Mouse (Mus musculus) fat pad, adult 2 months (tissue): ENCODE measurements around the gene Tbc1d16.

ENCODE experiments used
- DNase-seq: peaks from one replicate; pipeline ENCODE4 v3.0.0-alpha.2; 2011; ENCODE audit warnings: low read depth, low spot score; ENCODE audit errors: extremely low read depth

Tbc1d16 gene

DNA sequence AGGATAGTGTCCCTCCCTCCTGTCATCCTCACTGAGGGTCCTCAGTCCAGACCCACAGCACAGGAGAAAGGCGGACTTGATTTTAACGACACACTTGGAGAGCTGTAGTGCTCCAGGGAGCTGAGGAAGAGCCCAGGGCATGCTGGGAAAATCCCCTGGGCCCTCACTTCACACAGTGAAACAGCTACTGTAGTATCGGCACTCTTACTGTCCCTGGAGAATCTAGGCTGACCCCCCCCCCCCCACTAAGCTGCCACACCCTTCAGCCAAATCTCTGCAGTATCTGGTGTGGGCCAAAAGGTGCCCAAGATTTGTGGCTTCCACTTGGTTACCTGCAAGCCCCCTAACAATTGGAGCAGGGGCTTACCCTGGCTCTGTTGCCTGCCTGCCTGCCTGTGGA is 8.7 kb upstream of the Tbc1d16 start:
- no peak for DNase-seq

DNA sequence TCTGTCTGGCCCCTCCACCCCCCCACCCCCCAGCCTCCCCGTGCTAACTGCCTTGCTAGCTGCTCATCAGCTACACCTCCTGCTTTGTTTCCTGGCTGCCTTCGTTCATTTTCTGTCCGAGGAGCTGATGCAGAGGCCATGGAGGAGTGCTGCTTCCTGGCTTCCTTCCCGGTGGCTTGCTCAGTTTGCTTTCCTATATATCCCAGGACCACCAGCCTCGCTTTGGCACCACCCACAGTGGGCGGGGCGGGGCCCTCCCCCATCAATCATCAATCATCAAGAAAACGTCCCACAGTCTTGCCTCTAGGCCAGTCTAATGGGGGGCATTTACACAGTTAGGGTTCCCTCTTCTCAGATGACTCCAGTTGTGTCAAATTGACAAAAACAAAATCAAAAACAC is 8.1 kb upstream of the Tbc1d16 start:
- DNase-seq, result no peak

DNA sequence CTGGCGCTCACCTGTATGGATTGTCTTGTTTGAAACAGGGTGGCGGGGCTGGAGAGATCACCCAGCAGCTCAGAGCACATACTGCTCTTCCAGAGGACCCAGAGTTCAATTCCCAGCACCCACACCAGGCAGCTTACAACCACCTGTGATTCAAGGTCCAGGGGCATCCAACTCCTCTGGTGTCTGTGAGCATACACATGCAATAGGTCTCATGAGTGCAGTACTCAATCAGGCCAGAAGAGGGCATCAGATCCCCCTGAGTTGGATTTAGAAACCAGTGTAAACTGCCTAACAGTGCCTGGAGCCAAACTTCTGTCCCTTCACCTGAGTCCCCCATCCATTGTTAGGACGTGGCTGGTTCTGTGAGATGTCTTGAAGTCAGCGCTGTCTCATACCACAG is 7.3 kb upstream of the Tbc1d16 start:
- DNase-seq, result no peak

DNA sequence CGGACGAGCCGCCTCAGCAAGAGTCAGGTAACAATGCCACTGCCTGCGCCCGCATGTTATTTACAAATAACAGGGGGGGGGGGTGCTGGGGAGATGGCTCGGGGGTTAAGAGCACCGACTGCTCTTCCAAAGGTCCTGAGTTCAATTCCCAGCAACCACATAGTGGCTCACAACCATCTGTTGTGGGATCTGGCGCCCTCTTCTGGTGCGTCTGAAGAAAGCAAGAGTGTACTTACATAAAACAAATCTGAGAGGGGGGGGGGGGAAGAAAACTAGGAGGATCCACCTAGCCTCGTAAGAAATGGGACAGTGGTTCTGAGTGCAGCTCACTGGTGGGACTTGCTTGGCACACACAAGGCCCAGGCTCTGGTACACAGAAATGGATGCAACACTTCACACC is 6.5 kb upstream of the Tbc1d16 start:
- DNase-seq, result no peak

DNA sequence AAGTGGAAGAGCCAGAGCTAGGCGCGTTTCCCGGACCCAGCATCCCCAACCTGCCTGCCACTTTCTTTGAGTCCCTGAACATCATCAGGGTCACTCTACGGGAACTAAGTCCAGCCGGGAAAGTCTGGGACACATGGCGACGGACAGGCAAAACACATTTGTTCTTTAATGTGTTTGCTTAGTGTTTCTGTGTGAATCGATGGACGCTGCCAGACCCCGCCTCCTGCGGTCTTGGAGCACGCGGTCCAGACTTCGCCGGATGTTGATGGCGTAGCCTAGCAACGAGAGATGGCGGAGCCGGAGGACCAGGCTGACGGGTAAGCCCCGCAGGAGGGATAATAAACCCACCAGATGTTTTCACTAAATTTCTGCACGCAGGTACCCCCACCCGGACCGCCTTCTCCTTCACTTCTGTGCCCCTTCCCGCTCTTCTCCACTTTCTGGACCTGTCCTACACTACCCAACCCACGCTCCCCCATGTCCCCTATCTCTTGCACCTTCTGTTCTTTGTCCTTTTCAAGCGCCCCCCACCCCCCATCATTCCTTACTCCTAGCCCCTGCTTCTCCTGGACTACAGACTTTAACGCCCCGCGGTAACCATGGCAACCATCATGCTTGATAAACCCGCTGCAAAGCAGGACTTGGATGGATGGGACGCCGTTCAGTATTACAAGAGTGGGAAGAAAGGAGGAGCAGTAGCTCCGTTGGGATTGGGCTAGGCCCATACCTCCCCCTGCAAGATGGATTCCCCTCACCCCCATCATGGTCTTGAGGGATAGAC is 737 bp upstream of the Tbc1d16 start:
- DNase-seq, result no peak

DNA sequence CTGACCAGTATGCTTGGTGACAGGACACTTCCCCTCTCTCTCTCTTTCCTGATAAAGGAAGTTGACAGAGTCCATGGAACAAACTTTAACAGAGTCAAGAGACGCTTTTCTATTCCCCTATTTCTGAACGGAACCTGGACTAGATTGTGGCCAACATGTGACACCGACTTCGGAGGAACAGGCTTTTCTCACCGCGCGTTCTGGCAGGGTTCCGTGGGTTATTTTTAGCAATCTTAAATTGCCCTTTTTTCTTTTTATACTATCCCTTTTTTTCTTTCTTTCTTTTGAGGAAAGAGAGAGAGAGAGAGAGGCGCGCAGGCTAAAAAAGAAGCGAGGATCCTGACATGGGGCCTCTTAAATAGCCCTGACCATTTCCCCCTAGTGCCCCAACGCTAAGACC is 708 bp downstream of the Tbc1d16 start:
- no peak for DNase-seq

DNA sequence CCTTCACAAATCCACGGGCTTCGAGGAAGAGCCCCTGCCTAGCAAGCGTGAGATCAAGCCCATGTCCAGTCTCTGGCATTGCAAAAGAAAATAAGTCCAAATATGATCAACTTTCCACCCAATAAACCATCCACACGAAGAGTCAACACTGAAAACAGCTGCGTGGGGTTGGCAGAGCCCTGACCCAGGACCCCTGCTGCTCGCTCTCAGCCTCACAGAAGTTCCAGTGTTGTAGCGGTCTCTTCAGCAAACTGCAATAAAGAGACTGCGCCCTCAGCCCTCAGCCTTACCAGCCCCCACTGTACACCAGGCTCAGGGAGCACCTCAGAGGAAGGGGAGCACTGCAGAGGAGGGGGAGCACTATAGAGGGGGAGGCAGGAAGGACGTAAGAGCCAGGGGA is 2.7 kb downstream of the Tbc1d16 start:
- no peak for DNase-seq

DNA sequence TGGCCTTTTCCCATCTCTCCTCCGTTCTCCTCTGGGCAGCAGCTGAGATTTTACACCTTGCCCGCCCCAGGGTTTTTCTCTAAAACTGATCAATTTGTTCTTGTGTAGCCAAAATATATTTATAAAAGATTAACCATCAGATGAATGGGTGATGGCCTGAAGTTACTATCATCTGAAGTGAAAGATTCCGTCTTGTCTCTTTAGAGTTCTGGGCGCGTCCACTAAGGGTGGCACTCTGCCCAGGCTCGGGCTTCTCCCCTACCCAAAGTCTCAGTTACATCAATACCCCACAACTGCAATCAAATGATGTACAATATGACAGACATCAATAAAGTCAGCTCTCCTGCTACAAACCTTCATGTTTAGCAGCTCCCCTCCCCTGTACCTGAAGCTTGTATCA is 3.4 kb downstream of the Tbc1d16 start:
- DNase-seq, result no peak

DNA sequence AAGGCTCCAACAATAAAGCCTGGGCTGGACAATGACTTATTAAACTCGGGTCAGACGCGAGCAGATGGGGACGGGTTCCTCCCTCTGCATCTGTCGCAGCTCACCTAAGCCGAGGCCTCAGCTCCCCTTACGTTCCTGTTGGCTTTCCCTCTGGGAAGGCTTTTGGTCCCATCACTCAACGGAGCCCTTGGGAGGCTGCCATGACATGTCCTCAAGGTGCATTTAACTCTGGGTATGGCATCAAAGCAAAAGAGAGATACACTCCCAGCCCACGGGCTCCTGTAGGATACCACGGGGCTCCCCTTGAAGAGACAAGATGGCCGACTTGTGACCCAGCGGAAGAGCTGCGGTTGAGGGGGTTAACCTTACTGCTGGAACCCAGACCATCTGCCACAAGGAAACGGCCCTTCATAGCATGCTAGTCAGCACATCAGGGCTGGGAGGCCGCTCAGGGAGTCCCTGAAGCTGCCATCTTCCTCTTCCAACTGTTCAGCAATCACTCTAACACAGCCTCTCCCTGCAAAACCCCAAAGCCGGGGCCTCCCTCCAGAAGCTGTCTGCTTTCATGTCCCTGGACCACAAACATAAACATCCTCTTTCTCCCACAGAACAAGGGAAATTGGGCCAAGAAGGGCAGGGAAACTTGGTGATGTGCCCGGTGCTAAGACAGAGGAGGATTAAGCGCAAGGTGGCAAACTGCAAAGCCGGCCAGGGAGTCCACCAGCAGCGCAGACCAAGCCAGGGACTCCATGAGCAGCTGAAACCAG is 5.0 kb downstream of the Tbc1d16 start:
- DNase-seq, result no peak

DNA sequence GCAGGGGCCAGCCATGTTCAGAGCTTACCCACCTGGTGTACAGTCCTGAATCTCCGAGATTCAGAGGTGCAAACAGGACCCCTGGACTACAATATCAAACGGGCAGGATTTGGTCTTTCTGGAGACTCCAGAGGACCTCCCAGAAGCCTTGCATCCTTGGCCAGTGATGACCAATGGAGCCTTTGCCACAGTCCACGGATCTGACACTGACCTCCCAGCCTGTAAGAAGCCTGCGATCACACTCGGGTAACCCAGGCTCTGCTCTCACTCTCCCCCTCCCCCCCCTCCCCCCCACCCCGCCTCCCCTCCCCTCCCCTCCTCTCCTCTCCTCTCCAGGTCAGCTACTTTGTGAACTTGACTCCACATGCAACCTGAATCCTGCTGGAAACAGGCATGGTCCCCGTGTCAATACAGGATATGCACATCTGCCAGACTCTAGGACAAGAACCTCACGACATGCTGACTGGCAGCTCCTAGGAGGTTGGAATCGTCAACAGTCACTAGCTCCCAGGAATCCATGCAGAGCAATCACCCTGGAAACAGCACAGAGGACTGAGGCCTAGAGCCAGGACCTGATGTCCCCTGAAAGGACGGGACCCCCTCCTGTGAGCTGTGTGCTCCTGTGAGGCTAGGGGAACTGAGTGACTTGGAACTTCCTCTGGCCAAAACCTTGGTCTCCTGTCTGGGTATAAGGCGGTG is 6.3 kb downstream of the Tbc1d16 start:
- DNase-seq, result no peak

DNA sequence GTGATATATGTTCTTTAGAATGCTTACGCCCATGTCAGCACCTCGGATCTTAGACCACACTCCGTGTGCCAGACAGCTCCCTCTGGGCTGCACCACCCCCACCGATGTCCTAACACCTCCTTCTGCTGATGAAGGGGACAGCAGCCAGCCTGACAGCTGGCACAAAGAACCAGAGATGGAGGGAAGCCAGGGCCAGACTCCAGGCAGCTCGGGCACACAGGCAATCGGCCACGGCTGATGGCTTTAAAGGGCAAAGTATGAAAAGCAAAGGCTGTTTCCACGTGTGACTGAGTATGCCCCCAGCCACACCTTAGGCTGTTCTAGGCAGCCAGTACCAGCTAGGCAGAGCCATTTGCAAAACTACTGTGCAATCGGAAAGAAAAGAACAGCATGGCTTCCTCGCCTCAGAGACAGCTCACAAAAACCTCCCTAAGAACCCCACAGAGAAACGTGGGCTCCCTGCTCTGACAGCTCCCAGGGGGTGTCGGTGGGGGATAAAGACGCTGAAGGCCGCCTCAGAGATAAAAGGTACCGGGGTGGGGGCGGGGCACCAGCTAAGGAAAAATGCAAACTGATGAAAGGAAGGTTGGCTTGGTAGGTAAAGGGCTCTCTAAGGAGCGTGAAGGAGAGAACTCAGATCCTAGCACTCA is 8.4 kb downstream of the Tbc1d16 start:
- DNase-seq, result no peak

DNA sequence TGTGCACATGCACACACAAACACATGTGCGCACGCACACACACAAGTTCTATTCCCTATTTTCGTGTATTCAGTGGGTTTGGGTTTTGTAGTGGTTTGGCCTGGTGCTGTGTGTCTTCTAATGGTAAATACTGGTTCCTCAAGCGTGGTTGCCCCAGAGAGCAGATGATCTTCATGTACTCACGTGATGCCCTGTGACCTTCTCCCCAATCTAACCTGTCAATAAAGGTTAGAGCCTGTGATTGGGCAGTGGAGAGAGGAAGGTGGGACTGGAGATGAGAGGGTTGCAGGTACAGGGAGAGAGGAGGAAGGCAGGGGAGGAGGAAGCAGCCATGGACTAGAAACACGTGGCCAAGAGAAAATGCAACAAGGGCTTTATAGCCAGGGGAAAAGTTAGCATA is 10.4 kb downstream of the Tbc1d16 start:
- DNase-seq, result no peak

DNA sequence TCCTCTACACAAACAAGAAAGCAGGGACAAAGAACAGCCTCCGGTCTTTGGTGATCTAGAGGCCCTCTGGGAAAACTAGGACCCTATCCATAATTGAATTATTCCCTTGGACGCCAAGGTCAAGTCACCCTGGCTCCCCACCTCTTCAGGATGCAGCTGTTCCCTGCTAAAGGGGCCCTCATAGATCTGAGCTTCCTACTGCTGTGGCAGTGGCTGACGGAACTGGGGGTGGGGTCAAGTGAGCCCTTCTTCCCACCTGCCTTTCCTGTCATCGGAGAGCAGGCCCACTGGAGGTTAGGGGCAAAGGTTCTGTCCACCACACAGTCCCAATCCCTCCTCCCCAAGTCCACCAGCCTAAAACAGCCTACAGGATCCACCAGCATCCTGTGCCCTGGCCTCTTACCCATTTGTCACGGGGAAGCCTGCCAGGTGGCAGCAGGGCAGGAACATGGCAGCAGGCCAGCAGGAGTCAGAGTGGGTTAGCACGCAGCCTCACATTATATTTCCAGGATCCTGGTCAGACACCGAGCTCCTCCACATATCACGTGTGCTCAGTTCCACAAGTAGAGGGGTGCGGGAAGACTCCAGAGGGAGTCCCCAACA is 12.3 kb downstream of the Tbc1d16 start:
- DNase-seq, result no peak

DNA sequence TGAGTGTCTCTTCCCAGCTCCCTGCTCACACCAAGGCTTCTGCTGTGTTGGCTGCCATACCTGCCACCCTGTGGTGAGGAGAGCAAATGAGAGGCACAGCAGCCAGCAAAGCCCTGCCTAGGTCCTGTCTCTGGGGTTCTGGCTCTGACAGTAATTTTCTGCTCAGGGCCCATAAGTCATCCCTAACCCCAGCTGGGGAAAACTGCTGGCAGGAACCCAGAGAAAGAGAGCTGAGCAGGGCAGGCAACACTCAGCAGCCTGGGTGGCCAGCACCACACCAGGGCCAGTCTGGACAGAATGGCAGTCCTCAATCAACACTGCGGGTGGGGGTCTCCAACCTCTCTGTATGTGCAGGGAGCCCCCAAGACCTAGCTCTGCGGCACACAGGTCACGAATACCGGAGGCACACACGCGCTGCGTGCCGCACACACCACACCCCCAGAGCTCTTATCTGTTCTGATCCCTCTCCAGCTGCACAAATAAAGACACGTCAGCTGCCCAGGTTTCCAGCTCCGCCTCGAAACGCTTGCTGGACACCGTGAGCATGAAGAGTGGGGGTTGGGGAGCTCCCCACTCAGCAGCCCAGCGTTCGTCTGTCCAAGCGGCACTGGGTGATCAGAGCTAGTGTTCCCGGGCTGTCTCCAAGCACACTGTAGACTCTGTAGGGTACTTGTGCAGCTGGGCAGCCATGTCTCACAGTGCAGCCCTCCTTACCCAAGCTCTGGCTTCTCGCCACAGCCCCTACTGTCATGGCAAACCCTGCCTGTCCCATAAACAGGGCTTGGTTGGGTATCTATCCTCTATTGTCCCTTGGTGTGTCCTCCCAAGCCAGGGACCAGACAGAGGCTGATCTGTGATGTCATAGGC is 13.0 kb downstream of the Tbc1d16 start:
- DNase-seq, result no peak

DNA sequence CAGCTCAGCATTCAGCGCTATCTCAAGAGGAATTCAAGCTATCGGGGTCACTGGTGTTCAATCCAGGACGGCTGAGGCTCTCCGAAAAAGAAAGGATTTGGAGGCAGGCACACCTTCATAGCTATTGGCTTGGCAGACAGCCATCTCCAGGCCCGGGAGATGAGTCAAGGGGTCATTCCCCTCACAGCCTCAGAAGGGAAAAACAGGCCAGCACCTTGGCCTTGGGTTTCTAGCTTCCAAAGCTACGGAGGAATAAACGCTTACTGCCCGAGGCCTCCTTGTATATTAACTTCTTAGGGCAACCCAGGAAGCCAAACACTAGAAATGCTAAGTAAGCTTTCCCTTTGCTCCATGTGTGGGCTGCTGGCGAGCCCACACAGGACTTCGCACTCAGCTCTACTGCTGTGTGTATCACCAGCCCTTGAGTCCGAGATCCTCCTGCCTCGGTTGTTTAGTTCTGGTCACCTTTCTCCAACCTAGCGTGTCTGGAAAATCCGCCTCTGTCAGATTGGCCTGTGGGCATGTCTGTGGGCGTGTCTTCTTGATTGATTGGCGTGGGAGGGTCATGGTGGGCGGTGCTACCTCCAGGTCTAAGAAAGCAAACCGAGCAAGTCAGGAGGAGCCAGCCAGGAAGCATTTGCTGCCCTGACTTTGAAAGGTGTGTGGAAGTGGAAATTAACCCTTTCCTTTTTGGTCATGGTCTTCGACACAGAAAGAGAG is 15.0 kb downstream of the Tbc1d16 start:
- no peak for DNase-seq

DNA sequence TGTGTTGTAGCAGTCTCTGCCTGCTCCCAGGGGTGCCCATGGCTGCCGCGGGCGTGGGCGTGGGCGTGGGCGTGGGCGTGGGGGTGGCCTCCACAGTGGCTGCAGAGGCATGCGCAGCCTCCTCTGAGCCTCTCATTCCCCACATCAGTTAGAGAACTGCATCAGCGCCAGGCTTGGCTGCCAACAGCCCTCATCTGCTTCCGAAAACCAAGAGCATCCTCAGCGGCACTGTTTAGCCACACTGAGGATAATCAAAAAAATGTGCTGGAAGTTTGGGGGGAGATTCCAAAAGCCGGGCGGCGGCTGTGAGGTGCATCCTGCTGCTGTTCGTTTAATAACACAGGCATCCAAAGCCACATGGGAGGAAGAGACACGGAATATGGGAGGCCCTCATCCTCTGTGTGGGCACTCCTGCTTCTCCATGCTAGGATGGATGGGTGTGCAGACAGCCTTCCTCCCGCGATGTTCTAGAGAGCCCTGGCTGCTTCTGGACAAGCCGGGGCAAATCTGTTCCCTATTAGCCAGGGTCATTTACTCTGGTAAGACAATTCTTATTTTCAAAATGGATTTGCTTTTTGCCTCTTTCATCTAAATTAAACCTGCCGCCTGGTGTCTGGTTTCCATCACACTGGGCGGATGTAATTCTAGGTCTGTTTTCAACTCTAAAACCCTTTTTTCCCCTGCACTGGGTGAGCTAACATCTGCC is 16.5 kb downstream of the Tbc1d16 start:
- DNase-seq, result no peak

DNA sequence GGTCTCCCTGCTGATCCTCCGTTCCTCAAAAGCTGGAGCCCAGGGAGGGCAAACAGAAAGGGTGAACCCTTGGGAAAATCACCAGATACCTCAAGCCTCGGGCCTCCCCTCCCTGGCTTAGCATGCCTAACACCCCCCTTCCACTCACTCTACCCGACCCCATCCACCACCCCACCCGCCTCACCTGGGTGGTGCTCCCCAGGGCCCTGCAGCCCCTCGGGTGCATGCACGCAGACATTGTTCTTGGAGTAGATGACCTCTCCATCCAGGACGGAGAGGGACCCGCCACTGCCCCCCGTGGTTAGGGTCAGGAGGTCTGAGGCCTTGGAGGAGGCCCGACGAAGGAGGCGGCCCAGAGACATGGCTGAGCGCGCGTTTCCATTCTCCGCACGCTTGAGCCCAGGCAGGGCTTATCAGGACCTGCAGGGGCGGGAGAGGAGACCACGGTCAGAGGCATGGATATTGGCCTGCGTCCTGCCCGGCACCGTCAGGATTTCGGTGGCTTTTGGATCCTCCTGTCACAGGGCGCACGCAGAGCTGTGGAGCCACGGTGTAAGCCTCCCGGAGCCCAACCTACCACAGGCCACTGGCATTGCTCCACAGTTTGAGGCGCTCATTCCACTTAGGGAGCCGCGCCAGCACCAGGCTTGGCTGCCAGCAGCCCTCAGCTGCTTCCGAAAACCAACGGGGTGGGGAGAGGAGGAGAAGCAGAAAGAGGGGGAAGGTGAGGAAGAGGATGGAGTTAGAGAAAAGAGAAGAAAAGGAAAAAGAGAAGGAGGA is 17.8 kb downstream of the Tbc1d16 start:
- DNase-seq, result no peak

DNA sequence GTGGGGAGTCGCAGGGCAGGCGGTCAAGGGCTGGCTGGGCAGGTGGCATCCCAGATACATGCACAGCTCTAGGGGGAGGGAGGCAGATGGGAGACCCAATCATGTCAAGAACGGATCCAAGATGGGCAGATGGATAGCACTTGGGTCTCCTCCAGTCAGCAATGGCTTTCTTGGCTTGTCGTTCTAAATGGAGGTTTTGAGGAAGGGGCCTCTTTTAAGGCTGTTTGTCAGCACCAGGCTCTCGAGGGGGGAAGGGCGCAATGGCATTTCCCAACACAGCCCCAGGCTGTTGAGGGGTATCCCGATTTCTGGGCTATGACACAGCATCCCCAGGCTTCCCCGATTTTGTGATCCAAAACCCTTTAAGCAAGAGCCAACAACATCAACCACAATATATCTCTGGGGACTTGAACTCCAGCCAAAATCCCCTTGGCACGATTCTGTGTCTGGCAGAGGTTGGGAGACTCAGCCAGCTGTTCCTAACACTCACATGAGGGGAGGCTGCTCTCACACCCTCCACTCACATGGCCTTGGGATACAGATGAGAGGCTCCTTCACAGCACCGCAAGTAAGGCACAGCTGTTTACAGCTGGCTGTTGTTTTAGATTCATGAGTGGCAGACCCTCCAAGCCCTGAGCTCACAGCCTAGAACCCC is 18.8 kb downstream of the Tbc1d16 start:
- DNase-seq, result no peak
